Mouse (Mus musculus) cortical plate, adult 2 months (tissue): ENCODE data around the gene Igfals.
A peak's percentile ranks its signal among the peaks of the same experiment; 100 is the strongest.

ENCODE experiments used
- CTCF ChIP-seq: fragments of 200-500 bp; IDR thresholded peaks from 2 replicates; pipeline ENCODE4 v1.5.1; 2011; ENCODE audit warnings: mild to moderate bottlenecking, control low read depth, low read length; ENCODE audit not compliant: insufficient read depth; ENCODE audit errors: extremely low read depth
- POLR2A ChIP-seq: fragments of 200-500 bp; IDR thresholded peaks from 2 replicates; pipeline ENCODE4 v1.6.1; 2011; ENCODE audit warnings: mild to moderate bottlenecking, low read length, control low read depth; ENCODE audit not compliant: insufficient read depth; ENCODE audit errors: extremely low read depth

DNA sequence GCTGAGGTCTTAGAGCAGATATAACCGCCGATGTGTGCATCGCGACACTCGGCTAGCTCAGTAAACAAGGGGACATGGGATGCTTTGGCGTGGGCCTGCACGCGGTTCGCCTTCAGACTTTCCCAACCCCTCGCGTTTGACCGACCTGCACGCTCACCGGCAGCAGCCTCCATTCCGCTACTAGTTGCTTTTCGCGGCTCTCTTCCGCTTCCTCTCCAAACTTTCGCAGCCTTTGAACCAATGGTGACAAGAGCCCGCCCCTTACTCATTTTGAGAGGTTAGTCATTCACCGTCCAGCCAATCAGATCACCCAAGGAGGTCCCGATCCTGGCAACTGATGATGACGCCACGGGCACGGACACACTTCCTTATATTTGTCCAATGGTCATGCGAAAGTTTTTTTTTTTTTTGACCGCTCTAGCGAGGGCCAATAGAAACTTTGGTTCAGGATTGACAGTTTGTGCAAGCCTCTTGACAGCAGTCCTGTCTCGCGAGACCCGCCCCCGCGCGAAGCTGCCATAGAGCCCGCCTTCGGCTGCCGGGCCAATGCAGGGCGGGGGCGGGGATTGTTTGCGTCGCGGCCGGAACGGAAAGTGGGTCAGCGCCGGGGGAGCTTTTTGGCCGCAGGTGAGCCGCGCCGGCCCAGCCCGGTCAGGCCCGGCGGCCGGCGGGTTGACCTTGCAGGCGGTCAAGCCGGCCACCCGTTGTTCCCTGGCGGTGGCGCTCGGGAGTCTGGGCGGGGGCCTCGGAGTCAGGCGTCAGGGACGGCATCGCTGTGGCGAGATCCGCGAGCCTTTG, 20.5 kb downstream of the Igfals start, which contains the start of the genes Nubp2 and Spsb3:
- TF ChIP-seq POLR2A (peak; percentile 73; the same call in 1 of the 2 replicates), CTCF (no peak)
